Mouse (Mus musculus): ENCODE measurements around the gene Acss3. TPM values are rescaled to one million over a fixed set of nuclear protein-coding genes. Genes with fewer than 3 reads are reported as not detected.
A peak's percentile ranks its signal among the peaks of the same experiment; 100 is the strongest.

Gene Acss3
- polyA plus RNA-seq, 1 experiment from 2014 or later = 2.6 TPM

DNA sequence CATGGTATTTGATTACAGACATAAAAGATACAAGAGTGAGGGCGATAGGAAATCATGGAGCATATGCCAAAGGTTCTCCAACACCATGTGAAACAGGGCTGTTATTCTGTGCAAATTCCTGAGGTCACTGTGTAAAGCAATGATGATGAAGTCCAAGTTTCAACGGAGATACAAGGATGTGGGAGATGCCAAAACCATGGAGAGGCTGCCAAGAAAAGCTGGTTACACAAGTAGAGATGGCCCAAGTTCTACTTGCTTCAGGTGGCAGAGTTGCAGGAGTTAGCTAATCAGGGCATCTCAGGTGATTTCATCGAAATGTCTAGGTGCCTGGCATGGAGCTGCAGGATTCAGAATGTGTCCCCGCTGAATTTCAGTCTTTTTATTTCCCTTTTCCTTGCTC, 84.3 kb downstream of the Acss3 start:
- no peak overlapping the region for H3K9ac ChIP-seq (ENCODE audit: low read length)
- DNase-seq (ENCODE audit: low spot score, missing footprints) (no peak), ATAC-seq (ENCODE audit: low FRiP score) (no peak)
- H3K9me3 ChIP-seq (ENCODE audit: control insufficient read depth, low read length) = no peaks in the 10 kb centered on the region
- no peak overlapping the region for H3K4me3 ChIP-seq (ENCODE audit: low read depth, low read length)
- peaks cover 3% of the 10 kb centered on the region; the same call in 1 of the 2 replicates for H3K4me1 ChIP-seq (ENCODE audit: control insufficient read depth, insufficient read depth, low read length)
- H3K27ac ChIP-seq (ENCODE audit: low read depth, low read length) = no peak overlapping the region
- H3K36me3 ChIP-seq (ENCODE audit: control insufficient read depth, insufficient read depth, low read length) = no peaks in the 10 kb centered on the region
- WGBS = 91% methylated on average over 4 of the region's 4 CpGs
- H3K4me2 ChIP-seq = no peak overlapping the region
- H3K27me3 ChIP-seq (ENCODE audit: control insufficient read depth, insufficient read depth, low read length) = no peaks in the 10 kb centered on the region

- no peaks in the 10 kb centered on the region for H3K4me1 ChIP-seq (ENCODE audit: control insufficient read depth, insufficient read depth, low read length)
- no peak overlapping the region for H3K9ac ChIP-seq (ENCODE audit: low read length)
- H3K9me3 ChIP-seq (ENCODE audit: control insufficient read depth, low read length) = no peaks in the 10 kb centered on the region
- no peak overlapping the region for H3K4me2 ChIP-seq
- no peak overlapping the region for H3K4me3 ChIP-seq (ENCODE audit: low read depth, low read length)
- ATAC-seq (ENCODE audit: low FRiP score) (no peak), DNase-seq (ENCODE audit: low spot score, missing footprints) (no peak)
- 92% methylated on average over 4 of the region's 4 CpGs for WGBS
- H3K27ac ChIP-seq (ENCODE audit: low read depth, low read length) = no peak overlapping the region
- no peaks in the 10 kb centered on the region for H3K27me3 ChIP-seq (ENCODE audit: control insufficient read depth, insufficient read depth, low read length)
- H3K36me3 ChIP-seq (ENCODE audit: control insufficient read depth, insufficient read depth, low read length) = no peaks in the 10 kb centered on the region
Observed at GRCm38 (mm10) chr10:107024254-107024653, 99.2 kb downstream of the Acss3 start.

- DNase-seq (ENCODE audit: low spot score, missing footprints) (no peak), ATAC-seq (ENCODE audit: low FRiP score) (no peak)
- Histone ChIP-seq H3K36me3 (ENCODE audit: control insufficient read depth, insufficient read depth, low read length) (no peaks in the 10 kb centered on the region), H3K27ac (ENCODE audit: low read depth, low read length) (no peak overlapping the region), H3K9me3 (ENCODE audit: control insufficient read depth, low read length) (no peaks in the 10 kb centered on the region), H3K4me2 (no peak overlapping the region), H3K9ac (ENCODE audit: low read length) (no peak overlapping the region), H3K27me3 (ENCODE audit: control insufficient read depth, insufficient read depth, low read length) (no peaks in the 10 kb centered on the region), H3K4me1 (ENCODE audit: control insufficient read depth, insufficient read depth, low read length) (no peaks in the 10 kb centered on the region), H3K4me3 (ENCODE audit: low read depth, low read length) (no peak overlapping the region)
- WGBS = 90% methylated on average over 5 of the region's 5 CpGs
Observed at GRCm38 (mm10) chr10:107021118-107021517, 102.3 kb downstream of the Acss3 start.

DNA sequence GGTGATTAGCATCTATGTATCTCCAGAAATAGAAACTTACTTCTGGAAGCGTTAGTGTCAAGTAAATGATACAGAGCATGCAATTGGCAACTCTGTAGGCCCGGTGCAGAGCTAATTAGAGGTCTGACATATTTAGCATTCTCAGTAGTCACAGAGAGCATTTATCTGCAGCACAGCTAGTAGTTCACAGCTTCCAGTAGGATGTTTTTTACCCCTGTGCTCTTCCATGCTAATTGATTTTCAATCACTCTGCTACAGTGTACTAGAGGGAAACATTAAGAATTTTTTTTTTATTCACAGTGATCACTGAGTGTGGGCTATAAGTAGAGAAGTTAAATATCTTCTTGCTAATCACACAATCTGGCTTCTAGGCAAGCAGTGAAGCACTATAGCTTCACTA, 112.3 kb downstream of the Acss3 start:
- ATAC-seq (ENCODE audit: low FRiP score) = no peak
- Histone ChIP-seq H3K4me3 (ENCODE audit: low read depth, low read length) (no peak overlapping the region), H3K9ac (ENCODE audit: low read length) (no peak overlapping the region), H3K4me1 (ENCODE audit: control insufficient read depth, insufficient read depth, low read length) (no peaks in the 10 kb centered on the region), H3K4me2 (no peak overlapping the region), H3K27ac (ENCODE audit: low read depth, low read length) (no peak overlapping the region), H3K27me3 (ENCODE audit: control insufficient read depth, insufficient read depth, low read length) (no peaks in the 10 kb centered on the region), H3K9me3 (ENCODE audit: control insufficient read depth, low read length) (no peaks in the 10 kb centered on the region), H3K36me3 (ENCODE audit: control insufficient read depth, insufficient read depth, low read length) (no peaks in the 10 kb centered on the region)
- WGBS = 81% methylated on average over 2 of the region's 2 CpGs
- no peak for DNase-seq (ENCODE audit: low spot score, missing footprints)

GRCm38 (mm10) chr10:106998052-106998625, 125.3 kb downstream of the Acss3 start:
- ATAC-seq (ENCODE audit: low FRiP score) (peak; percentile 79), DNase-seq (ENCODE audit: low spot score, missing footprints) (no peak)
- no peaks in the 10 kb centered on the region for H3K36me3 ChIP-seq (ENCODE audit: control insufficient read depth, insufficient read depth, low read length)
- no peaks in the 10 kb centered on the region for H3K4me1 ChIP-seq (ENCODE audit: control insufficient read depth, insufficient read depth, low read length)
- H3K27ac ChIP-seq (ENCODE audit: low read depth, low read length) = no peak overlapping the region
- H3K4me3 ChIP-seq (ENCODE audit: low read depth, low read length) = no peak overlapping the region
- no peaks in the 10 kb centered on the region for H3K9me3 ChIP-seq (ENCODE audit: control insufficient read depth, low read length)
- no peak overlapping the region for H3K9ac ChIP-seq (ENCODE audit: low read length)
- no peaks in the 10 kb centered on the region for H3K27me3 ChIP-seq (ENCODE audit: control insufficient read depth, insufficient read depth, low read length)
- no peak overlapping the region for H3K4me2 ChIP-seq
- 85% methylated on average over 2 of the region's 2 CpGs for WGBS

DNA sequence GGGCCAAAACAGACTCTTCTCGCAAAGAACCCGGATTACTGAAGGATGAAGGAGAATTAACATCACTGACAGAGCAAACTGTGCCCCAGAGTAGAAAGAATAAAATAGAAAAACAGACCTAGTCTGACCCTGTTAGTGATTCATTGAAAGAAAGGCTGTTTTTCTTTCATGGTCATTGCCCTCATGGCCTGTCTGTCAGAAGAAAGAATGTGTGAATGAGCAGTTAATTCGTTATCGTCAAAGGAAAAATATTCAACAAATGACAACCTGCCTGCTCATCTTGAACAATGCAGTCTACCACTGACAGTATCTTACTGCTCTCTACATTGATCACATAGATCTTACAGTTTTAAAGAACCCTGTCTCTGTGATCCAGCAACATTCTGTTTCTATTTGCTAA, 134.0 kb downstream of the Acss3 start:
- no peak for ATAC-seq (ENCODE audit: low FRiP score)
- H3K9me3 ChIP-seq (ENCODE audit: control insufficient read depth, low read length) = no peaks in the 10 kb centered on the region
- H3K27ac ChIP-seq (ENCODE audit: low read depth, low read length) = no peak overlapping the region
- no peaks in the 10 kb centered on the region for H3K36me3 ChIP-seq (ENCODE audit: control insufficient read depth, insufficient read depth, low read length)
- H3K4me3 ChIP-seq (ENCODE audit: low read depth, low read length) = no peak overlapping the region
- DNase-seq (ENCODE audit: low spot score, missing footprints) = no peak
- H3K4me1 ChIP-seq (ENCODE audit: control insufficient read depth, insufficient read depth, low read length) = no peaks in the 10 kb centered on the region
- H3K27me3 ChIP-seq (ENCODE audit: control insufficient read depth, insufficient read depth, low read length) = no peaks in the 10 kb centered on the region
- WGBS = 58% methylated on average over 4 of the region's 4 CpGs
- no peak overlapping the region for H3K4me2 ChIP-seq
- no peak overlapping the region for H3K9ac ChIP-seq (ENCODE audit: low read length)

- Histone ChIP-seq H3K27ac (ENCODE audit: low read depth, low read length) (no peak overlapping the region), H3K9ac (ENCODE audit: low read length) (no peak overlapping the region), H3K4me1 (ENCODE audit: control insufficient read depth, insufficient read depth, low read length) (no peaks in the 10 kb centered on the region), H3K9me3 (ENCODE audit: control insufficient read depth, low read length) (no peaks in the 10 kb centered on the region), H3K4me3 (ENCODE audit: low read depth, low read length) (no peak overlapping the region), H3K27me3 (ENCODE audit: control insufficient read depth, insufficient read depth, low read length) (no peaks in the 10 kb centered on the region), H3K4me2 (no peak overlapping the region), H3K36me3 (ENCODE audit: control insufficient read depth, insufficient read depth, low read length) (no peaks in the 10 kb centered on the region)
- ATAC-seq (ENCODE audit: low FRiP score) (peak; percentile 43), DNase-seq (ENCODE audit: low spot score, missing footprints) (no peak)
- WGBS = 66% methylated on average over 13 of the region's 13 CpGs
Observed at GRCm38 (mm10) chr10:106975193-106976141, 148.0 kb downstream of the Acss3 start.

DNA sequence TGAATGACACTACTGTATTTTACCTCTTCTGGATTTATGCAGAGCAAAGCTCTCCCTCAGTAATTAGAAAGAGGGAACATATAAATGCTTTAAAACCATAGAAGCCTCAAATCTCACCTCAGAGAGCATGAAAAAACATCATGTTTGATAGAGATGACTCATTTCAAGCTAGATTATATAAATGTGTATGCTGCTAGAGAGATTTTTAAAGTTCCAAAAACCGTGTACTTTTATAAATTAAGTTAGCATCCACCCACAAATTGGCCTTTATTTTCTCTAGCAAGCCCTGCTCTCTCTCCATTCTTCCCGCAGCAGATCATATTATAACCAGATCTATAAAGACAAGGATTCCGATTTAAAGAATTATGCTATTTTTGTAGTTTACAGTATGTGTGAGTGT, 164.4 kb downstream of the Acss3 start:
- Histone ChIP-seq H3K27ac (ENCODE audit: low read depth, low read length) (no peak overlapping the region), H3K9ac (ENCODE audit: low read length) (no peak overlapping the region)

GRCm38 (mm10) chr10:106941380-106941779, 182.1 kb downstream of the Acss3 start:
- H3K4me2 ChIP-seq = no peak overlapping the region
- H3K36me3 ChIP-seq (ENCODE audit: control insufficient read depth, insufficient read depth, low read length) = no peaks in the 10 kb centered on the region
- no peak overlapping the region for H3K9ac ChIP-seq (ENCODE audit: low read length)
- H3K27ac ChIP-seq (ENCODE audit: low read depth, low read length) = no peak overlapping the region
- 78% methylated on average over 5 of the region's 5 CpGs for WGBS
- H3K9me3 ChIP-seq (ENCODE audit: control insufficient read depth, low read length) = no peaks in the 10 kb centered on the region
- DNase-seq (ENCODE audit: low spot score, missing footprints) (no peak), ATAC-seq (ENCODE audit: low FRiP score) (no peak)
- no peaks in the 10 kb centered on the region for H3K27me3 ChIP-seq (ENCODE audit: control insufficient read depth, insufficient read depth, low read length)
- H3K4me3 ChIP-seq (ENCODE audit: low read depth, low read length) = no peak overlapping the region
- no peaks in the 10 kb centered on the region for H3K4me1 ChIP-seq (ENCODE audit: control insufficient read depth, insufficient read depth, low read length)

More for the DNA sequence above, 164.4 kb downstream of the Acss3 start:
- Histone ChIP-seq H3K4me2 (no peak overlapping the region), H3K4me3 (ENCODE audit: low read depth, low read length) (no peak overlapping the region), H3K4me1 (ENCODE audit: control insufficient read depth, insufficient read depth, low read length) (no peaks in the 10 kb centered on the region), H3K9me3 (ENCODE audit: control insufficient read depth, low read length) (no peaks in the 10 kb centered on the region), H3K36me3 (ENCODE audit: control insufficient read depth, insufficient read depth, low read length) (no peaks in the 10 kb centered on the region), H3K27me3 (ENCODE audit: control insufficient read depth, insufficient read depth, low read length) (no peaks in the 10 kb centered on the region)
- 85% methylated on average over 3 of the region's 3 CpGs for WGBS
- DNase-seq (ENCODE audit: low spot score, missing footprints) (no peak), ATAC-seq (ENCODE audit: low FRiP score) (no peak)

Measured in midbrain, embryonic 11.5 days (tissue).